Mouse (Mus musculus) neutrophil, adult 83 days (primary cell): Measurements from ENCODE around the gene Sarm1. TPM values are rescaled to one million over a fixed set of nuclear protein-coding genes. Genes with fewer than 3 reads are reported as not detected.

Source experiments
- total RNA-seq, 2 experiments: library from RNA; stranded (reverse); gene quantifications; one replicate each; pipeline ENCODE4 v1.2.4; 2023

Sarm1 gene
- under 1 TPM; 0.29 to 0.35 TPM for total RNA-seq

GRCm38 (mm10) chr11:78497544-78498522 is at the start of gene Sarm1:
Sarm1 (minus strand) TSS chr11:78497754.

DNA sequence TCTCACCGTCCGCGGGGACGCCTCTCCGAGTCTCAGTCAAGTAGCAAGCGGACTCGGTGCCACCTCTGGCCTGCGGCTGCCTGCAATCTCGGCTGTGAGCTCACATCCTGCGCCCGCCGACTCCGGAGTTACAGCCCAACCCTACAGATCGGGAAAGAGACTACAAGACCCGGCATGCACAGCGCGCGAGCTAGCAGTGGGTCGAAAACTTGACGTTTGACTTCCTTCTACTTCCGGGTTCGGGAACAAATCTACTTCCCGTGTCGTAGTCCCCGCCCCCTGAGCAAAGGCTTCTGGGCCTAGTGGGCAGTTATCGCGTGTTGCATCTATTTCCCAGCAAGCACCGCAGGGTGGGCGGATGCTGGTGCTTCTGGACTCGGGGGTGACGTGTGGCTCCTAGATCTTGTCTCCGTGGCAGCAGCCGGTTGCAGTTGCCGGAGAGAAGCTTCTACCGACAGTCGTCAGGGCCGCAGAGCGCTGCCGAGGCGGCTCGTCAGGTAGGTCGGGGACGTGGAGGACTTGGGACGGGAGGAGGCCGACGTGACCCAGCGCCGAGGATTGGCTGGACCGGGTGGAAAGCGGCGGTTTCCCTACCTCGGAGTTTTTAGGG is 38.6 kb upstream of the Sarm1 start, which contains the start of the genes Tnfaip1 and Ift20:
Gene Tnfaip1 (minus strand): TSS at position 253 of the 610 bp plus-strand sequence.
Gene Ift20 (plus strand): TSS at position 282 of the 610 bp plus-strand sequence.

GRCm38 (mm10) chr11:78512025-78512957 is 14.7 kb upstream of the Sarm1 start, which contains the start of the genes Tmem199 and Poldip2:
Tmem199 (minus strand) TSS chr11:78512172.
Poldip2 (plus strand) TSS chr11:78512193.

DNA sequence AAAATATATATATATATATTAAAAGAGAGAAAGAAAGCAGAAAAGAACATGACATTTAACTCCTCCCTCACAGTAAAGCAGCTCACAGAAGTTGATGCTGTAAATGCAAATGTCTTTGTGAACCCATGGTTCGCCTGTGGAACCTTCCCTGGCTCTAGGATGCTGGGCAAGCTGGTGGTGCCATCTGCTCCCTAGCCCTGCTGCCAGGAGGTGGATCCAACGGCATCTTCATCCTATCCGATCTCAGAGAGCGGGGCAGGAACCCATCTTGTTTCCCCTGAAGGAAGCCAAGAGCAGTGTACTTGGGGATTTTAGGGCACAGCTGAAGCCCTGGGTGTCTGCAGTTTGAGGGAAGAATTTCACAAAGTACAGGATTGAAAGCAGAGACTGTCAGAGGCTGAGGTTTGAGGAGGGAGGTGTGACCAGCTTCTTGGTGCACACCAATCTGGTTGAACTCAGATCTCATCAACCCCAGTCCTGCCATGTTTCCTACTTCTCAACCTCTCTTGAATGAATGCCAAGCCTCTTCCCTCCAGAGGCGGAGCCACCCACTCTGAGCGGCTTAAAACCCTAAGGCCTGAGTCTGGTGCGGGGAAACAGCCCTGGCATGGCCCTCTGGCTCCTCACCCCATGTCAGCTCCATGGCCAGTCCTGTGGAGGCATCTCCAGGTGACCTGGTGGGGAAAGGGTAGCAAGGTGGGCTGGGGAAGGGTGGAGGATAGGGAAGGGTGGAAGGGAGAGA is 5.5 kb upstream of the Sarm1 start, which contains the start of gene Sebox:
Gene Sebox (plus strand): TSS at position 539 of the 742 bp plus-strand sequence.

GRCm38 (mm10) chr11:78499004-78499403 is 1.4 kb upstream of the Sarm1 start, which contains the start of gene Vtn:
Vtn (plus strand) TSS chr11:78499091.

DNA sequence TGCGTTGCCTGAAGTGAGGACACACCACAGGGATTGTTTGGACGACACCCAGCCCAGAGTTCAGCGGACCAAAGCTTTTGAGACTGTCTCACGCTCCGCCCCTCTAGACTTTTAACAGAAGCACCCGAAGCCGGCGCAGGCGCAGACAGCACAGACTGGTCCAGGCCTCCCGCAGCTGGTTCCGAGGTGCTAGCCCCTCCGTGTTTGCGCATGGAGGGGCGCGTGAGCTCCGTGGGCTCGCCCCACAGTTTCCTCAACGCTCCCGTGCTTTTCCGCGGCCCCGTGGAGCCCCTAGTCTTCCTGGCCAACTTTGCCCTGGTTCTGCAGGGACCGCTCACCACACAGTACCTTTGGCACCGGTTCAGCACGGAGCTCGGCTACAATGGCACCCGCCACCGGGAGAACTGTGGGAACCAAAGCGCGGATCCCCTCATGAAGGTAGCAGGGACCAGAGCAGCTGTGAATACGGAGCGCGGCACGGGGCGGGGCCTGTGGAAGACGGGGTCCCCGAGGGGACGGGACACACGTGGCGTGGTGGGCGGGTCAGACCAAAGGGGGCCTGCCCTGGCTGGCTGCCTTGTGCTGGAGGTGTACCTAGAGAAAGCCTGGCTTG is 31.9 kb downstream of the Sarm1 start, which contains the start of gene Slc46a1:
Gene Slc46a1 (plus strand): TSS at position 130 of the 613 bp plus-strand sequence.

Other genes with a start within 250 kb of the Sarm1 start
- gene 2610507B11Rik, start 236.0 kb downstream of the Sarm1 start, total RNA-seq, result 10 to 100 TPM; 60.2 to 60.8 TPM
- under 1 TPM; 0.26 to 0.68 TPM for gene BC030499, start 206.9 kb downstream of the Sarm1 start, total RNA-seq
- gene Spag5, start 196.2 kb downstream of the Sarm1 start, total RNA-seq, result 10 to 100 TPM; 61.7 to 63.1 TPM
- 1 to 10 TPM; 2.6 to 3.6 TPM for gene Aldoc, start 174.8 kb downstream of the Sarm1 start, total RNA-seq
- 10 to 100 TPM; 37.7 to 40.2 TPM for gene Pigs, start 169.3 kb downstream of the Sarm1 start, total RNA-seq
- gene Unc119, start 154.3 kb downstream of the Sarm1 start, total RNA-seq, result 100 to 1,000 TPM; 106 to 112 TPM
- under 1 TPM in 1 of 2 experiments, not detected in 1; 0.15 TPM for gene Foxn1, start 111.2 kb downstream of the Sarm1 start, total RNA-seq
- under 1 TPM in 1 of 2 experiments, not detected in 1; 0.22 TPM for gene Slc13a2, start 75.5 kb downstream of the Sarm1 start, total RNA-seq
- gene Slc46a1, start 32.1 kb downstream of the Sarm1 start, total RNA-seq, result 1 to 10 TPM in 1 of 2 experiments, under 1 TPM in 1; 0.79 to 2.1 TPM
- gene Vtn, start 1.3 kb upstream of the Sarm1 start, total RNA-seq, result not detected
- gene Sebox, start 5.7 kb upstream of the Sarm1 start, total RNA-seq, result not detected
- gene Tmem199, start 14.4 kb upstream of the Sarm1 start, total RNA-seq, result 1 to 10 TPM; 8.0 to 9.7 TPM
- 10 to 100 TPM; 20.7 to 23.2 TPM for gene Poldip2, start 14.4 kb upstream of the Sarm1 start, total RNA-seq
- gene Tnfaip1, start 38.6 kb upstream of the Sarm1 start, total RNA-seq, result 1 to 10 TPM; 5.8 to 7.1 TPM
- 10 to 100 TPM; 30.1 to 31.4 TPM for gene Ift20, start 38.6 kb upstream of the Sarm1 start, total RNA-seq
- gene Tmem97, start 53.0 kb upstream of the Sarm1 start, total RNA-seq, result 10 to 100 TPM; 11.5 to 11.6 TPM
- gene Nlk, start 199.6 kb upstream of the Sarm1 start, total RNA-seq, result 10 to 100 TPM; 12.9 to 15.8 TPM